Mouse (Mus musculus) brain, embryonic 14.5 days (tissue): ENCODE results near the gene Btbd9. TPM values are rescaled to one million over a fixed set of nuclear protein-coding genes. Genes with fewer than 3 reads are reported as not detected.
"Not testable (repeated sequence)": the region's sequence is repeated elsewhere in the genome, so short reads cannot be mapped to it uniquely, and the experiment has no call there.

Experiments
- DNase-seq: peaks from one replicate; pipeline ENCODE4 v3.0.0-alpha.2; 2011; ENCODE audit warnings: low read depth
- CTCF ChIP-seq: fragments of 200-500 bp; IDR thresholded peaks from 2 replicates; pipeline ENCODE4 v1.5.1; 2012; ENCODE audit warnings: inconsistent platforms, mild to moderate bottlenecking, moderate library complexity, borderline replicate concordance; ENCODE audit not compliant: insufficient read depth, insufficient read length; ENCODE audit errors: extremely low read depth
- POLR2A ChIP-seq: fragments of 200-500 bp; IDR thresholded peaks from 2 replicates; pipeline ENCODE4 v1.6.1; 2012; ENCODE audit warnings: mild to moderate bottlenecking, inconsistent platforms, borderline replicate concordance; ENCODE audit not compliant: poor library complexity, insufficient read depth, insufficient read length, severe bottlenecking; ENCODE audit errors: extremely low read depth
- polyA plus RNA-seq: library from polyadenylated mRNA; depleted of rRNA; stranded (reverse); fragments of >200 nt; gene quantifications from 2 replicates; pipeline ENCODE4 v1.2.3, GENCODE M21; 2012; rRNA removed

Gene Btbd9
- 56.5 and 72.5 TPM in 2 replicates for polyA plus RNA-seq

DNA sequence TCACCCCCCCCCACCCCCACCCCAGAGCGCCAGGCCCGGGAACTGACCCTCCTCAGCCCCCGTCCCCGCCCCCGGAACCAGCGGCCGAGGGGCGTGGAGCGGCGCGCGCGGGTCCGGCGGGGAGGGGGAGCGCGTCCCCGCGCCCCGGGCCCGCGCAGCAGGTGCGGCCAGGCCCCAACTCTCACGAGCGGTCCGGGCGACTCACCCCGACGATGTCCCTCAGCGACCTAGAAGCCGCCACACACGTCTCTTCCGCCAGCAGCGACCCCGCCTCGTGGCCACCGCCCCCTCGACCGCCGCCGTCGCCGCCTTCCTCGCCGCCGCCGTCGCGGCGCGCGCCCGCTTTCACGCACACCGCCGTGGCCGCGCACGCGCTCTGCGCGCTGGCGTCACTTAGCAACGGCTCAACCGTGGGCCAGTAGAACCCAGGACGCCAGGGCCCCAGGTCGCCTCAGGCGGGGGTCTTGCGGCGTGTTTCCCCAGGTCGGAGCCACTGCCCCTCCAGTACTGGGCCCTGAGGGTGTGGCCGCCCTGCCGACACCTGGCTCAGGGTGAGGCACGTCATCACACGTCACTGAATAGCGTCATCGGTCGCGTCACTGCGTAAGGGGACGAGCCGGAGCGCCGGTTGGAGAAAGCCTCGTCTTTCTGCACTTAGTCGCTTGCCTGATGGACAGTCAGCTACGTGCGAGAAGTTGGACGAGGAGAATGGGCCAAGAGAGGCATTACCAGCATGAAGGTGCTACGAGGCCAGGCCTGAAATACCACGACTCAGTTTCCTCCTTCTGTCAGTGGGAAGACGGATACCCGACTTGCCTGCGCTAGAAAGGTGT is at the start of gene Btbd9:
Gene Btbd9 (minus strand): TSS at position 548 of the 833 bp plus-strand sequence.
- TF ChIP-seq POLR2A (peak; percentile 76), CTCF (no peak)
- peak; percentile 94 for DNase-seq

- DNase-seq = not testable (repeated sequence)
Observed at GRCm38 (mm10) chr17:30624132-30624531, 47.8 kb upstream of the Btbd9 start, which contains the start of gene Dnah8. Gene Dnah8 (plus strand): TSS chr17:30624354.

- TF ChIP-seq POLR2A = no peak
- TF ChIP-seq CTCF = no peak
- DNase-seq = no peak
Observed at GRCm38 (mm10) chr17:30623200-30623599, 46.9 kb upstream of the Btbd9 start.

DNA sequence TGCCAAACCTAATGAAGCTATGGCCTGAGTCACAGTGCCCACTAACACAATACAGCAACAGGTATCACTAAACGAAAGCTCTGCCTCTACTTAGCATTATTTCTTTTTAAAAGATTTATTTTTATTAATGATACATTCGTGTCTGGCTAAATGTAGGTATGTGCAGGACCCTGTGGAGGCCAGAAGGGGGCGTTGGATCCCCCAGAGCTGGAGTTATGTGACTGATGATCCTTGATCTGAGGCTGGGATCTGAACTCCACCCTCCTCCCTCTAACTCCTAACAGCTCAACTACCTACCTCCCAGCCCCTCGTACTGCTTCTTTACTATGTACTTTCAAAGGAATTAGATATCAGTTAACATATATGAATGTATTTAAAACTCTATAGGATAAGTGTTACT is 45.2 kb upstream of the Btbd9 start:
- no peak for DNase-seq
- TF ChIP-seq POLR2A (no peak), CTCF (no peak)

DNA sequence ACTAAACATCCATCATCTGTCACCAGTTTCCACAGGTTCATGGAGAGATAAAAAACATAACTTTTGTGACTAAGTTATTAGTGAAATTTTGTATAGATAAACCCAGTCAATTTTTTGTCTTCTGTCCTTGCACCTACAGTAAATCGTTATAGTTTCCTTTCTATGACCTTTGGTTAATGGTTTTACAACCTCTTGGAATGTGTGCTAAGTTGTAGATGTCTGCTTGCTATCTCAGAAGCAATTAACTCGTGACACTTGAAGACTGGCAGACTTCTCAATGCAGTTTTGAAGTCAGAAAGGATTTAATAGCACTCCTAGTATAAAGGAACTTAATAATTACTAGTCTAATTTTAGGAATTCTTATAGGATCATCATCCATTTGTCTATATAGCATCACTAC is 44.3 kb upstream of the Btbd9 start:
- no peak for DNase-seq
- TF ChIP-seq POLR2A (no peak), CTCF (no peak)

GRCm38 (mm10) chr17:30619153-30619552 is 42.9 kb upstream of the Btbd9 start:
- no peak for DNase-seq
- TF ChIP-seq CTCF = no peak
- TF ChIP-seq POLR2A = no peak

DNA sequence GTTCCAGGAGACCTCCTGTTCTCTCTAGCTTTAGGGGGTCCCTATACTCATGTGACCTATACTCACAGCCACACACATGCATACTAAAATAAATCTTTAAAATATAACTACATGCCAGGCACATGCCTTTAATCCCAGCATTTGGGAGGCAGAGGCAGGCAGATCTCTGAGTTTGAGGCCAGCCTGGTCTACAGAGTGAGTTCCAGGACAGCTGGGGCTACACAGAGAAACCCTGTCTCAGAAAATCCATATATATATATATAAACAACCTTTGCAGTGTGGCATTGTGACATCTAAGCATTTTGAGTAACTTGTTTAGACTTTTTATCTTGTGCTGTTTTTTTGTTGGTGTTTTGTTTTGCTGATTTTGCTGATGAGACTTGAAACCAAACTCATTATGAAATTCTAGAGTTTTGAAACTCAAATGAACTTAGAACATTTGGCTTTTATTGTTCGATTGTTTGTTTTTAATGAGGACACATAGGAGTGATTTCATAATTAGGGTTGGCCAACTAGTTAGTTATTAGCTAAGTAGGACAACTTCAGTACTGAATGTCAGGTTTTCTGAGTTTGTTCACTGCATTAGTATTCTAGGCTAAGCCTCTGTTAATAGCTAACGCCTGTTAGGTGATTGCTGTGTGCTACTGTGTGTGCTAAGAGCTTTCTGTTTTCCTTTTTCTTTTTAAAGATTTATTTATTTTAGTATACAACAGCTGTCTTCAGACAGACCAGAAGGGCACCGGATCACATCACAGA is 42.0 kb upstream of the Btbd9 start:
- DNase-seq = no peak
- TF ChIP-seq POLR2A (no peak), CTCF (no peak)

- DNase-seq = no peak
- TF ChIP-seq CTCF = no peak
- no peak for TF ChIP-seq POLR2A
Observed at GRCm38 (mm10) chr17:30616203-30616602, 39.9 kb upstream of the Btbd9 start.

DNA sequence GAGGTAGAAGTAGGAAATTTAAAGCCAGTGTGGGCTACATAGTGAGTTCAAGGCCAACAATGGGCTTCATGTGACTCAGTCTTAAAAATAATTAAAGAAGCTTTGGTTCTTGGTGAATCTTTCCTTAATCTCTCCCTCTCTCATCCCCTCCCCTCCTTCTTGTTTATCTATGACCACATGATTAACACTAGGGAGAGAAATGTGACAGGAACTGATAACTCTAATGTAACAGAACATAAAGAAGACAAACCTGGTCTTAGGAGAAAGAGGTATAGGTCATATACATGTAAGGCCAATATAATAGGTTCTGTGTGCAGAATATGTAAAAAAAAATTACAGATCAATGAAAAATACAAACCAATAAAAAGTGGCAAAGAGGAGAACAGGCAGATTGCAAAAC is 37.1 kb upstream of the Btbd9 start:
- no peak for DNase-seq

DNA sequence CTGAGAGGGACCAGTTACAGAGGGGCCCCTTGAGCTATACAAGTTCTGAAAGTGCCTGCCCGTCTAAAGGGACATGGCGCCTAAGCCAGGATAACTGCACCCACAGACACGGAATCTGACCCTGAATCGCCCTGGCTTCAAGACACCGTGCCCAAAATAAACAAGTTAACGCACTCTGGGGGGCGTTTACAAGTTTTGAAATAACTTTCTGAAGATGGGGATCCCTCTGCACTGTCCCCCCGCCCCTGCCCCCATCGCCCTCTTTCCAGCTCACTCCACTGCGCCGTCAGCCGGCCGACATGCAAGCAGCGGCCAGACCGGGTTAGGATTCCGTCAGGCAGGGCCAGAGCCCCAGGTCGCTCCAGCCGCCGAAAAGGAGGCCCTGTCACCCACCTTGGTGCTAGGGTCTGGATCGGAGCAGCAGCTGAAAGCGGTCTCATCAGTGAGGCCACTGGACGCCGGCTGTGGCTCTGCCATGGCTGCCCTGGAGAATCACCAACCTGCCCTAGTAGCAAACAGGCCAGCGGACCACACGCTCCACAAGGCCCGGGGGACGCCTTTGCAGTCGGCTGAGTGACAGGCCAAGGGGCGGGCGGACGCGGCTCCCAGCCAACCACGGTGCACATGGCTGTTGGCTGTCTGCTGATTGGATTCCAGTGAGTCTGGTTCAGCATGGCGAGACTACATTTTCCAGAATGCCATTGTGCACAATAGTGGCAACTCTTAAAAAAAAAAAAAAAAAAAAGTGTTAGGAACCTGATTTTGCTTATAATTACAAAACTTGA is 36.0 kb upstream of the Btbd9 start:
- TF ChIP-seq POLR2A (peak; percentile 20; the same call in 1 of the 2 replicates), CTCF (no peak)
- peak; percentile 99 for DNase-seq

More for the DNA sequence above, 37.1 kb upstream of the Btbd9 start:
- TF ChIP-seq POLR2A (no peak), CTCF (no peak)
